Mouse (Mus musculus) embryonic fibroblast, embryonic 13.5 days (primary cell): ENCODE measurements around the gene Il1rap.

Experiments used
- CTCF ChIP-seq: IDR thresholded peaks from 2 replicates; pipeline ENCODE4 v1.5.1; 2011; ENCODE audit warnings: mild to moderate bottlenecking, control low read depth, low read length, moderate library complexity, borderline replicate concordance; ENCODE audit not compliant: insufficient read depth
- POLR2A ChIP-seq: IDR thresholded peaks from 2 replicates; pipeline ENCODE4 v1.6.1; 2011; ENCODE audit warnings: low read depth, mild to moderate bottlenecking, control low read depth, low read length, moderate library complexity

DNA sequence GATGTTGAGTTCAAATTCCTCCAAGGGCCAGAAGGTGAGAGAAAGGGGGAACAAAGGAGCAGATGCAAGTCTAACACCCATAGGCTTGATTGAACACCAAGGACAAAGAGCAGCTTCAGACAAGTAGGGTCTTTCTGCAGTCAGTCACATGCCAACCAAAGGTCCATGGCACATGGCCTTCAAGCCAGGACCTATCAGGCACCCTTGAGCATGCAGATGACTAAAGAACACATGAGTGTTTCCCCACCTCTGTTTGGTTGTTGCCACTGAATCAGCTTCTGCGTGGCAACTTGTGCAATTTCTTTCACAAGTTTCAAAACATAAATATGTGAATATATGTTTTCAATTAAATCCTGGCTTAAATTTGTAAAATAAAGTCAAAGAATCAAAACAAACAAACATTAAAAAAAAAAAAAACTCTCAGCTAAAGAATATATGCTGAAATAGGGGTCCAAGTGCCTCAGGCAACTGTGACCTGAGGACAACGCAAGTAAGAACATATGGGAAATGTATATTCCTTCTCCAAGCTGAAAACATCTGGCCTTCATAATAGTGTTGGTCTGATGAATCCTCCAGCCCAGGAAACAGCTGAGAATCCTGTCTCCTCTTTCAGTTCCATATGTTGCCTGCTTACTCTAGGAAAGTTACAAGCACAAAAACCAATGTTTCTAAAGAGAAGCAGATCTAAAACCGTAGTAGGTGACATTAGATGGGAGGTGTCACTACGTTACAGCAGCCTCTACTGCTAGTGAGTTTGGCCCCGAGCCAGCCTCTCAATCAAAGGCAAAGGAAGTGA lies 142.6 kb downstream of the Il1rap start:
- TF ChIP-seq CTCF (no peak), POLR2A (no peak)
